Mouse (Mus musculus): ENCODE data around the gene Sart1.

DNA sequence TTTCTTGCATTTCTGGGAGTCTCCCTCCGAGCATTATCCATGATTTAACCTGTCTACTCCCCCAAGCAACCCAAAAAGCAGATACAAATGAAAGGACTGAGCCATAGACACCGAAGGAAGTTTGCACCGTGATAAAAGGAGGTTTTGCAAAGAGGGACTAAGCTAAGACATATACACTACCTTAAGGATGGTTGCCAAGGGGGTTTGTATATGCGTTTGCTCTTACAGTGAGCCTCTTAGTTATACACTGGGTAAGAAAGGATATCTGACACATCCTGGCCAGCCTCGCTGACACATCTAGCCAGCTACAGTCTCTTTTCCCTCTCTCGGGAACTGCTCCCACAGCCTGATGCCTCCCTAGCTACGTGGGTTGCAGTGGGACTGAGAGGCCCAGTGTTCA is 45.4 kb upstream of the Sart1 start:
- TF ChIP-seq CTCF (IDR thresholded peaks at IDR 0.05; ENCODE audit: extremely low read depth, insufficient read length, insufficient replicate concordance, low read depth, low read length) (no peak), POLR2A (IDR thresholded peaks at IDR 0.05; ENCODE audit: low read depth, low read length) (no peak)

All from small intestine, adult 2 months (tissue).